Mouse (Mus musculus) megakaryocyte-erythroid progenitor cell, adult 5 weeks (primary cell): ENCODE data around the gene Gm49395. TPM values are rescaled to one million over a fixed set of nuclear protein-coding genes. Genes with fewer than 3 reads are reported as not detected.

Experiments
- polyA plus RNA-seq: library from polyadenylated mRNA; stranded (reverse); fragments of >175 nt; gene quantifications from 2 replicates; pipeline ENCODE4 v1.2.3, GENCODE M21; 2012

Gene Gm49395
- polyA plus RNA-seq: 5.3 and 9.9 TPM in 2 replicates

GRCm38 (mm10) chr13:115101355-115102191 lies at the start of gene Gm49395, which contains the start of gene Itga1:
Gm49395 (minus strand) TSS chr13:115101921.
Itga1 (minus strand) TSS chr13:115101964.

DNA sequence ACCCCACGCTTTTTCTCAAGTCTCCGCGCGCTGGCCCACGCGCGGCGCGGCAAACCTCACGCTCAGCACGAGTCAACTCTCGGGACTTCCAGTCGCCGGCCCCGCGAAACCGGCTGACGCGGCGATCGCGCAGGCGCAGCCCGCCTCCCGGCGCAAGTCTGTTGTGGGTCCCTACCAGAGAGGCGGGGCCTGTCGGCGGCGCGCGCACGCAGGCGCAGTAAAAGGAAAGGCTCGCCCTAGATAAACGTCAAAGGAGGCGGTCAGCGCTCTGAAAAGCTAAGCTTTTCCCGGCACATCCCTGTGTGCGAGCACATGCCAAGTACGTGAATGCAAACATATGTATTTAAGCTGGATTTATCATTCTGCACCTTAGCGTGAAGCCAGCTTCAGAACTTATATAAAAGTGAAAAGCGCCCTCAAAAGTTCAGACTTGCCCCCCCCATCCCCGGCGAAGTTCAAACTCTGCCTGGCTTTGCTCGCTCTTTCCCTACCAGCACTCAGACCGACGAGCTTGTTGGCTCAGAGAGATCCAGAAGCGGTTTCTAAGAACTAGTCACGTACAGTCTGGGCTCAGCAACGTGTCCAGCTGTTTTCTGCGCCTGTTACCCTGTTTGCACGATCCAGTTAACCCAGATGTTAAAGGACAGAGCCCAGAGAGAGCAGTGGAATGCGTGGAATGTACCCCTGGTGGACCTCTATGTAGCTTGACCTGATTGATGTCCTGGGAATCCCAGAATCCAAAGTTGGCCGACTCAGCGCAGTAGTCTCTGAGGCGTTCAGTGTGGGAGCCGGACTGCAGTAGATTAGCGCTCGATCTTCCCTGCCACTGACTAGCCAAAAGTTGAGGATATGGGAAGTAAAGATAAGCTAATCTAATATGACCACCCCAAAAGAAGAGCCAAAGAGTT lies 11.4 kb downstream of the Gm49395 start, which contains the start of gene Pelo:
Gene Pelo (minus strand): TSS at position 118 of the 908 bp plus-strand sequence.

Other genes starting within 250 kb of the Gm49395 start
- 0.13 TPM in 2 replicates for gene Itga2, start 169.8 kb downstream of the Gm49395 start, polyA plus RNA-seq
- gene Pelo, start 11.7 kb downstream of the Gm49395 start, polyA plus RNA-seq: 24.5 and 30.5 TPM in 2 replicates
- 0.15 and 0.95 TPM in 2 replicates for gene Itga1, start within 50 bp of the Gm49395 start, polyA plus RNA-seq